Mouse (Mus musculus): ENCODE results near the gene Syce1. TPM values are rescaled to one million over a fixed set of nuclear protein-coding genes. Genes with fewer than 3 reads are reported as not detected.
"Not testable (repeated sequence)": the region's sequence is repeated elsewhere in the genome, so short reads cannot be mapped to it uniquely, and the experiment has no call there.

Gene Syce1
- polyA plus RNA-seq, 1 experiment from 2014 or later = 0.55 TPM

DNA sequence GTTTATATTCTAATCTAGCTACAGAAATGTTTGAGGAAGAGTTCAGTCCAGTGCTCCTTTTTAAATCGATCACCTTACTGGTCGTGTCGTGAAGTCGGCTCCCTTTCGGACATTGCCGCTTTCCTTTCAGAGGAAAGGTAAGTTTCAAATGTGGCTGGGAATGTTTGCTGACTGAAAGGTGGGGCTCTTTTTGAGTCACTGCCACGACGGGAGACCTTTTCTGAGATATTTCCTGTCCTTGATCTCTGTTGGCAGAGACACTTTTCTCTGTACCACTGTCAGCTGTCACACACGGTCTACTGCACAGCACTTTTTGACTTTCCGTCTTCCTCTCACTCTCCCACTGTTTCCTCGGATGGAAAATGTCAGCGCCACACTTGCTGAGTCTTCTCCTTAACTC is 25.2 kb upstream of the Syce1 start:
- WGBS = 93% methylated on average over 12 of the region's 12 CpGs
- no peak for ATAC-seq (replicated peaks)
- H3K27me3 ChIP-seq = no peaks in the 10 kb centered on the region
- no peak overlapping the region for H3K4me3 ChIP-seq
- no peaks in the 10 kb centered on the region for H3K4me1 ChIP-seq
- H3K9ac ChIP-seq (replicated peaks) = no peak overlapping the region
- no peak overlapping the region for H3K4me2 ChIP-seq (replicated peaks)
- H3K36me3 ChIP-seq = peaks cover 20% of the 10 kb centered on the region
- no peak overlapping the region for H3K27ac ChIP-seq (replicated peaks)
- H3K9me3 ChIP-seq = no peaks in the 10 kb centered on the region

DNA sequence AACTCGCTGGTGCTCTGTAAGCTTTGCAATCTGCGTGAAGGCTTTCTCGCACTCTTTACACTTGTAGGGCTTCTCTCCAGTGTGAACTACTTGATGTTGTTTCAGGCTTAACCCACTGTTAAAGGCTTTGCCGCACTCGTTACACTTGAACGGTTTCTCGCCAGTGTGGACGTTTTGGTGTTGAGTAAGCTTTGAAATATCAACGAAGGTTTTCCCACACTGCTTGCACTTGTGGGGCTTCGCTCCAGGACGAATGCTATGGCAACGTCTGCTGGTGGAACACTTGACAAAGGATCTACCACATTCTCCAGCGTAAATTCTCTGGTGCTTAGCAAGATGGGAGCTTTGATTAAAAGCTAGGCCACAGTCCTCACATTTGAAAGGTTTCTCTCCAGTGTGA is 24.1 kb upstream of the Syce1 start:
- no peaks in the 10 kb centered on the region for H3K4me1 ChIP-seq
- no peaks in the 10 kb centered on the region for H3K27me3 ChIP-seq
- peaks cover 20% of the 10 kb centered on the region for H3K36me3 ChIP-seq
- ATAC-seq (replicated peaks) = no peak
- no peak overlapping the region for H3K4me3 ChIP-seq
- H3K27ac ChIP-seq (replicated peaks) = no peak overlapping the region
- H3K9me3 ChIP-seq = no peaks in the 10 kb centered on the region
- H3K9ac ChIP-seq (replicated peaks) = no peak overlapping the region
- 83% methylated on average over 13 of the region's 13 CpGs for WGBS
- H3K4me2 ChIP-seq (replicated peaks) = no peak overlapping the region

DNA sequence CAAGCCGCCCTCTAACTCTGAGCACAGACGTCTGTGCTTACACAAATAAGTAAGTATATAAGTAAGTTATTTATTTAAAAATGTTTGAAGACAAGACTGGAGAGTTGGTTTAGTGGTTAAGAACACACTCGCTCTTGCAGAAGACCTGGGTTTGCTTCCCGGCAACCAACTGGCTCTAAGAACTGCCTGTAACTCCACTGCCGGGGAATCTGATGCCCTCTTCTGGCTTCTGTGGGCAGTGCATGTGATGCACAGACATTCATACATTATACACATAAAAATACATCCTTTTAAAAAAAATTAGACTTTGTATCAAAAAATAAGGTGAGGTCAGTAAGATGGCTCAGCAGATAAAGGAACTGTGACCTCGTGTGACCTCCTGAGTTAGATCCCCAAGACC is 22.8 kb upstream of the Syce1 start:
- H3K36me3 ChIP-seq = peaks cover 20% of the 10 kb centered on the region
- no peak overlapping the region for H3K4me3 ChIP-seq
- H3K9me3 ChIP-seq = no peaks in the 10 kb centered on the region
- H3K4me2 ChIP-seq (replicated peaks) = no peak overlapping the region
- no peak overlapping the region for H3K27ac ChIP-seq (replicated peaks)
- no peak overlapping the region for H3K9ac ChIP-seq (replicated peaks)
- no peak for ATAC-seq (replicated peaks)
- no peaks in the 10 kb centered on the region for H3K27me3 ChIP-seq
- no peaks in the 10 kb centered on the region for H3K4me1 ChIP-seq
- WGBS = 92% methylated on average over 6 of the region's 6 CpGs

DNA sequence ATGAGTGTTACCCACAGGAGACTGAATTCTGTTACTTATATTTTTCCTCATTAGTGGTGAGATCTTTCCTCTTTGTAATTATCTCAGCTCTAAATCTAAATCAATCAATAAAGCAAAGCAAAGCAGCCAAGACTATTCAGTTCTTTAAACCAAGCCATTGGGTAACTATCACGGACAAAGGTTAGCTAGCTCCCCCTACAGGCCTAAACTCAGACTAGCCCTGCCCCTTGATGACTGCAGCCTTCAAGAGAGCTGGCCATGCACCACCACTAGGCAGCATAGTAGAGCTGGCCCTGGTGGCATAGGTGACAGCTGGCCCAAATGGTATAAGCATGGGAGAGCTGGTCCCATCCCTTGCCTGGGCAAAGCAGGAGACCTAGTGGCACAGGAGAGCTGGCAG is 18.1 kb upstream of the Syce1 start:
- H3K4me3 ChIP-seq = no peak overlapping the region
- 17% methylated on average over 1 of the region's 1 CpGs for WGBS
- no peaks in the 10 kb centered on the region for H3K4me1 ChIP-seq
- no peaks in the 10 kb centered on the region for H3K27me3 ChIP-seq
- no peak overlapping the region for H3K9ac ChIP-seq (replicated peaks)
- H3K4me2 ChIP-seq (replicated peaks) = no peak overlapping the region
- no peaks in the 10 kb centered on the region for H3K36me3 ChIP-seq
- no peaks in the 10 kb centered on the region for H3K9me3 ChIP-seq
- H3K27ac ChIP-seq (replicated peaks) = no peak overlapping the region
- ATAC-seq (replicated peaks) = no peak

DNA sequence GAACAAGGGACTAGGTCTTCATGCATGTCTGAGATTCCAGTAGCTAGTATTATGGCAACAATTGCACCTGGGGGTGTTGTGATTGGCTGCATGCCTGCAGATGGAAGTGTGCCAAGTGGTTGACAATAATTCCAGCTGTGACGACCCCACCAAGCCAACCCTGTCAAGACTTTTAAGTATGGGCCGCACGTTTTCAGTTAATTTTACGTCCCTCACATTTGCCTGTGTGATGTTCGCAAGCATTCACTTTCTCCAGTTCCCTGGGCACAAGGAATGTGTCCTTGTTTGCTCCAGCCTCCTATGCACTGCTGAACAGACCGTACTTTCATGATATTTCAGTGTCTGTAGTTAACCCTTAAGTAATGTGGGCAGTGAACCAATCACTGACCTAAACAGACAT is 15.0 kb upstream of the Syce1 start:
- Histone ChIP-seq H3K4me2 (replicated peaks) (no peak overlapping the region), H3K4me1 (no peaks in the 10 kb centered on the region), H3K9ac (replicated peaks) (no peak overlapping the region), H3K27me3 (no peaks in the 10 kb centered on the region), H3K4me3 (no peak overlapping the region), H3K36me3 (no peaks in the 10 kb centered on the region), H3K27ac (replicated peaks) (no peak overlapping the region), H3K9me3 (no peaks in the 10 kb centered on the region)
- no peak for ATAC-seq (replicated peaks)
- 73% methylated on average over 6 of the region's 6 CpGs for WGBS

DNA sequence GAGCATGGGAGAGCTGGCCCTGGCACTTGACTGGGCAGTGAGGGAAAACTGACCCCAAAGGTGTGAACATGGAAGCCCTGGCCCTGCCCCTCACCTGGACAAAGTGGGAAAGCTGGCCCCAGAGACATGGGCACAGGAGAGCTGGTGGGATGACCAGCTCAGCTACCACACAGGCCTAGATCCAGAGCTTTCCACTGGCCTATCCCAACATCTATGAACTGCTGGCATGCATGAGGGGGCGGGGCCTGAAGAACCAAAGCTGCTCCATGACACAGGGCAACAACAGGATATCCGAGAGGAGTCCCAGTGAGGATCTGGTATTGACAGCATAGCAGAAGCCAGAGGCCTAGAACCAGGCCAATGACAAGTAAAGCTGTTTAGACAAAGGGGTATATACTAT is 10.6 kb upstream of the Syce1 start:
- no peaks in the 10 kb centered on the region for H3K9me3 ChIP-seq
- 71% methylated on average over 2 of the region's 2 CpGs for WGBS

DNA sequence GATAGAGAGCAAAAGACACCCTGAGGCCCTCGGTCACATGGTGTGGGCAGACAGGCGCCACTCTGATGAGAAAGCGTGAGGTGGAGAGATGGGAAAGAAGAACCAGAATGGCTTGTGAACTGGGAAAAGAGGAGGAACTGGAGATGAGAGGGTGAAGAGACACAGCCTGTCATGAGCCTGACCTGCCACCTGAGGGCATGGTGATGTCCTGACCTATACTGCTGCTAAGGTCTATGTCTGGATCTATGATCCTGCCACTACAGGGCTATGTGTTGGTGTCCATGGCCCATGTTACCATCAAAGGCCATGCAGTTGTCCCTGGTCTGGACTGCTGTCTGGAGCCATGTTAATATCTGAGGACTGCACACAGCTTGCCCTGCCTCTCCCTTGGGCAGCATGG is 10.0 kb upstream of the Syce1 start:
- WGBS = 95% methylated on average over 3 of the region's 3 CpGs
- H3K27me3 ChIP-seq = no peaks in the 10 kb centered on the region
- no peaks in the 10 kb centered on the region for H3K4me1 ChIP-seq
- H3K36me3 ChIP-seq = no peaks in the 10 kb centered on the region
- no peak overlapping the region for H3K27ac ChIP-seq (replicated peaks)
- no peak overlapping the region for H3K9ac ChIP-seq (replicated peaks)
- no peak for ATAC-seq (replicated peaks)
- no peak overlapping the region for H3K4me3 ChIP-seq
- no peaks in the 10 kb centered on the region for H3K9me3 ChIP-seq
- H3K4me2 ChIP-seq (replicated peaks) = no peak overlapping the region

More for the DNA sequence above, 10.6 kb upstream of the Syce1 start:
- Histone ChIP-seq H3K27ac (replicated peaks) (no peak overlapping the region), H3K27me3 (no peaks in the 10 kb centered on the region), H3K4me1 (no peaks in the 10 kb centered on the region), H3K4me3 (no peak overlapping the region), H3K36me3 (no peaks in the 10 kb centered on the region), H3K4me2 (replicated peaks) (no peak overlapping the region), H3K9ac (replicated peaks) (no peak overlapping the region)
- ATAC-seq (replicated peaks) = no peak

DNA sequence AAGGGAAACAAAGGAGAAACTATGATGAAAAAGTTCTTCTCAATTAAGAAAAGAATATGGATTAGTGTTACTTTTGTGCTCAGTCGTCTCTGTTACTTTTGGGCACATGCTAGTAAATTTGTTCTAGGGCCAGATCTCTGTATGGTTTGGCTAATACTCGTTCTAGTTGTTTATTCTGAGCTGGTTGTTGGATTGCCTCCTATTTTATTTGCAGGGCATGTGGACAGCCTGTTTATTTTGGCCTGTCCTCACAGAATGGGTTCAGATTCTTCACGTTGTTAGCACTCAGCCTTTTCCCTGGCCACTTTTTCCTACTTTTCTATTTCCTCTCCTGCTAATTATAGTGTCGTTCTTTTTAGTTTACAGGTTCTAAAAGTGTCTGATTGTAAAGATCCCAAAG is 5.9 kb upstream of the Syce1 start:
- Histone ChIP-seq H3K4me2 (replicated peaks) (no peak overlapping the region), H3K36me3 (no peaks in the 10 kb centered on the region), H3K27me3 (no peaks in the 10 kb centered on the region), H3K4me3 (no peak overlapping the region), H3K4me1 (no peaks in the 10 kb centered on the region), H3K27ac (replicated peaks) (no peak overlapping the region), H3K9ac (replicated peaks) (no peak overlapping the region), H3K9me3 (no peaks in the 10 kb centered on the region)
- no peak for ATAC-seq (replicated peaks)
- WGBS = 73% methylated on average over 4 of the region's 4 CpGs

DNA sequence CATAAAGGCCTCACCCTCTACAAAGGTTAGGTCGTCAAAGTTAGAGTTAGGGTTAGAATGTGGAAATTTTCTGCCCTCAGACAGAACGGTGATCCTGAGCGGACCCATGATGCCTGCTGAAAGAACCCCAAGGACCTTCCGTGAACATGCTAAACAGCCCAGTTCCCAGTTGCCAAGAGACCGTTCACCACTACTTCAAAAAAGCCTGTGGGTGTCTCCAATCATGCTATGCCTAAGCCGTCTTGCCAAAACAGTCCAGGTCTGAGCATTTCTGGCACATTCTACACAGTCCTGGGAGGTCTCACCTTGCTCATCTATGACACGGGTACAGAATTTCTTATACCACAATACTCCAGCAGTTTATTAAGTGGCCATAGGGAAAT is 392 bp upstream of the Syce1 start:
- Histone ChIP-seq H3K9me3 (no peaks in the 10 kb centered on the region), H3K4me3 (no peak overlapping the region), H3K27ac (replicated peaks) (no peak overlapping the region), H3K36me3 (no peaks in the 10 kb centered on the region), H3K9ac (replicated peaks) (no peak overlapping the region), H3K27me3 (no peaks in the 10 kb centered on the region), H3K4me1 (no peaks in the 10 kb centered on the region), H3K4me2 (replicated peaks) (no peak overlapping the region)
- WGBS = 87% methylated on average over 7 of the region's 7 CpGs
- no peak for ATAC-seq (replicated peaks)

DNA sequence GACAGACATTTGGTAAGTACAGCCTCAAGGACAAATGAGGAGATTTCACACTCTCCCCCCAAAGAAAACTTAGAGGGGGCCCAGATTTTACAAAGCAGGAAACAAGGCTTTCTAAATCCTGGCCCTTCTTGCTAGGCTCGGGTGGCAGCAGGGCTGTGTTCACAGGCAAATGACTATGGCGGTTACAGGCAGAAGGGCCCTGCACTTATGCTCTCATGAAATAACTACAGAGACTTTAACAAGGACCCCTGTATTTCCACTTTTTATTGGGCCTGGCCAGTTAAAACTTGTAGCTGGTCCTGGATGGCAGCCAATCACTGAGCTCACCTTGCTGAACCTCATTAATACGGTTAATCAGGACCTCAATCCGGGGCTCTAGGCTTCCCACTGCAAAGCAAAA is 7.1 kb downstream of the Syce1 start:
- Histone ChIP-seq H3K4me1 (no peaks in the 10 kb centered on the region), H3K4me2 (replicated peaks) (no peak overlapping the region), H3K36me3 (no peaks in the 10 kb centered on the region), H3K4me3 (no peak overlapping the region), H3K9me3 (no peaks in the 10 kb centered on the region), H3K27me3 (no peaks in the 10 kb centered on the region), H3K9ac (replicated peaks) (no peak overlapping the region), H3K27ac (replicated peaks) (no peak overlapping the region)
- 49% methylated on average over 4 of the region's 4 CpGs for WGBS
- ATAC-seq (replicated peaks) = no peak

DNA sequence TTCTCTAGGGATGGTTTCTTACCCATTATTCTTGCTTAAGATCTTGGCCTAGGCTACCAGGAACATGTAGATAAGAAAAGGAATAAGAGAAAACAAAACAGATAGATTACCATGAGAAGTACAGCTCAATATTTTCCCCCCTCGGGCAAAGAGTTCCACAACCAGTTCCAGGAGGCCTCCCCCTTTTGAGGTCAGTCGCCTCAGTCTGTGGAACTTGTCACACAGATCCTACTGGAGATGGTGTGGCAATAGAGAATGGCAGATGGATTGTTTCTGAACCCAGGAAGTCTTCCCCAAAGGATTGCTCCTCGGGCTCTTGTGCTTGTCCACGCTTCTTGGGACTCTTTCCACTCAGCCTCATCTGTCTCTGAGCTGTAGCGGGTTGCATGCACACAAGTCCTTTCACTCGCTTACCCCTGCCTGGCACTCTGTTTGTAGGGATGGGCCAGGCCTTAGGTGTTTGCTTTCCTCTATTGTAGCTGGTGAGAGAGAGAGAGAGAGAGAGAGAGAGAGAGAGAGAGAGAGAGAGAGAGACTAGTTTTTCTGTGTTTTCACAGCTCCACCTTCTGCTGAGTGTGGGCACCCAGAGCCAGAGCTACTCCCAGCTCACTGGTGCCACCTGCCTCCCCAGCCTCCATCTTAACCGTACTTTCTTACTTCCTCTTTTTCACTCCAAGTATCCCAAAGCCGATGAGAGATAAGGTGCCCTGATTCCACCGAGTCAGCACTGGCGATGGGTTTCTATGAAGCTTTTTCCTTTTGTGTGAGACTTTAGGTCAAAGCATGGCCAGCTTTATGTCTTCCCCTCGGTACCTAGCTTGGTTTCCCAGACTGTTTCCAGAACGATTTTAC is 21.5 kb downstream of the Syce1 start:
- no peak for ATAC-seq (replicated peaks)
- no peaks in the 10 kb centered on the region for H3K4me1 ChIP-seq
- 80% methylated on average over 12 of the region's 12 CpGs for WGBS
- no peaks in the 10 kb centered on the region for H3K27me3 ChIP-seq
- no peaks in the 10 kb centered on the region for H3K9me3 ChIP-seq
- no peak overlapping the region for H3K4me2 ChIP-seq (replicated peaks)
- H3K4me3 ChIP-seq = no peak overlapping the region
- H3K36me3 ChIP-seq = no peaks in the 10 kb centered on the region
- H3K9ac ChIP-seq (replicated peaks) = no peak overlapping the region
- no peak overlapping the region for H3K27ac ChIP-seq (replicated peaks)

DNA sequence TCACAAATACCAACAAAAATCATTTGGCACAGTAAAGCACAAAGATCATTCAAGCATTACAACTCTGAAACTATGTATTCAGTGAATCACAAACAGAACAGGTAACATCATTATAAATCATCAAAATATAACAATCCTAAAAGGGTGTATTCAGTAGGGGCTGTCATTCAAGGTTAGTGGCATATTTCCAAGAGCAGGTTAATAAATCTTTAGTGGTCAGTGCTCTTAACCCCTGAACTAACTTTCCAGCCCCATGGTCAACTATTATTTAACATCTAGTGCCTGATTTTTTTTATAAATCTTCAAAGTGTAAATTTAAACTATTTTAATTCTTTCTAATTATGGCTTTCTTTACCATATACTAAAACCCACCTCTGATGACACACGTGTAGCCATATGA is 22.3 kb downstream of the Syce1 start:
- H3K9me3 ChIP-seq; H3K9ac ChIP-seq (replicated peaks); H3K27ac ChIP-seq (replicated peaks); H3K4me2 ChIP-seq (replicated peaks); H3K4me3 ChIP-seq; H3K36me3 ChIP-seq; H3K4me1 ChIP-seq; ATAC-seq (replicated peaks); H3K27me3 ChIP-seq: not testable (repeated sequence)
- WGBS = 79% methylated on average over 1 of the region's 1 CpGs

DNA sequence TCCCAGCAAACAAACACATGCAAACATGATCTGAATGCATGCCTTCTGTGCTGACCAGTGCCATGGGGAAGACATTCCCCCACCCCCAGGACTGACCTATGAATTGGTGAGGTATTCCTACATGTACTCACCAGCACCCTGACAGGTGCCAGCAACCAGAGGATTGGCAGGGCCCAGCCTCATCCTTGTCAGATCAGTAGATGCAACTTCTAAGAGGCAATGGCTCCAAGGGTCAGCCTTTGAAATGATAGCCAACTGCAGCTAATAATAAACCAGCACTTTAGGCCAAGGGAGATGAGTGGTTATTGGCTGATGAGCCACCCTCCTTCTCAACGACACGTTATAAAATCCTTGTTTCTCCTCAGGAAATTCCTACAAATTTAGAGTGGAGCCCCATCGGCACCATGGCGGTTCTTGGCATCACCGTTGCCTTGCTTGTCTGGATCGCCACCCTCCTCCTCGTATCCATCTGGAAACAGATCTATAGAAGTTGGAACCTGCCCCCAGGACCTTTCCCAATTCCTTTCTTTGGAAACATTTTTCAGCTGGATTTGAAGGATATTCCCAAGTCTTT is 24.1 kb downstream of the Syce1 start, which contains the start of gene Cyp2e1:
TSS of gene Cyp2e1 (plus strand) at position 293 of the 574 bp plus-strand sequence.
- Histone ChIP-seq H3K9me3 (no peaks in the 10 kb centered on the region), H3K4me2 (replicated peaks) (no peak within 1 kb of the TSS), H3K36me3 (no peaks in the 10 kb centered on the region), H3K9ac (replicated peaks) (no peak within 1 kb of the TSS), H3K4me3 (no peak within 1 kb of the TSS), H3K27ac (replicated peaks) (no peak within 1 kb of the TSS), H3K4me1 (no peaks in the 10 kb centered on the region), H3K27me3 (no peaks in the 10 kb centered on the region)
- 89% methylated on average over 7 of the region's 7 CpGs for WGBS
- no peak for ATAC-seq (replicated peaks)
